Mouse (Mus musculus) hindbrain, embryonic 11.5 days (tissue): ENCODE data around the gene 5730507C01Rik. TPM values are rescaled to one million over a fixed set of nuclear protein-coding genes. Genes with fewer than 3 reads are reported as not detected.
A peak's percentile ranks its signal among the peaks of the same experiment; 100 is the strongest.
"Not testable (repeated sequence)": the region's sequence is repeated elsewhere in the genome, so short reads cannot be mapped to it uniquely, and the experiment has no call there.

Source experiments
- ATAC-seq: fragments of 200-750 bp; cut with Nextera tagmentation; 2 replicates; pipeline ENCODE4 v1.8.0; 2017; ENCODE audit warnings: mild to moderate bottlenecking, moderate TSS enrichment, moderate library complexity; ENCODE audit not compliant: low FRiP score
- DNase-seq: peaks from one replicate; pipeline ENCODE4 v3.0.0-alpha.2; 2015; ENCODE audit warnings: low spot score
- H3K27ac ChIP-seq: fragments of 300-500 bp; sonication (generic); 2 replicates; pipeline ENCODE4 v1.5.1; 2014; ENCODE audit warnings: mild to moderate bottlenecking, low read depth, low read length
- H3K27me3 ChIP-seq: fragments of 300-500 bp; sonication (generic); 2 replicates; pipeline ENCODE4 v1.6.1; 2014; ENCODE audit warnings: mild to moderate bottlenecking, low read length, moderate library complexity, mixed read lengths; ENCODE audit not compliant: control insufficient read depth, insufficient read depth
- H3K36me3 ChIP-seq: fragments of 300-500 bp; sonication (generic); 2 replicates; pipeline ENCODE4 v1.6.1; 2014; ENCODE audit warnings: mild to moderate bottlenecking, low read length, moderate library complexity, mixed read lengths; ENCODE audit not compliant: control insufficient read depth, insufficient read depth
- H3K4me1 ChIP-seq: fragments of 300-500 bp; sonication (generic); replicated peaks from 2 replicates; pipeline ENCODE4 v1.6.1; 2014; ENCODE audit warnings: low read length, mixed read lengths; ENCODE audit not compliant: control insufficient read depth, insufficient read depth
- H3K4me2 ChIP-seq: fragments of 300-500 bp; sonication (generic); replicated peaks from 2 replicates; pipeline ENCODE4 v1.6.1; 2014; ENCODE audit warnings: mild to moderate bottlenecking, low read depth, low read length
- H3K4me3 ChIP-seq: fragments of 300-500 bp; sonication (generic); 2 replicates; pipeline ENCODE4 v1.5.1; 2014; ENCODE audit warnings: low read depth, low read length
- H3K9ac ChIP-seq: fragments of 300-500 bp; sonication (generic); 2 replicates; pipeline ENCODE4 v1.6.1; 2014; ENCODE audit warnings: low read depth, low read length
- H3K9me3 ChIP-seq: fragments of 300-500 bp; sonication (generic); 2 replicates; pipeline ENCODE4 v1.6.1; 2016; ENCODE audit warnings: low read length; ENCODE audit not compliant: control insufficient read depth
- WGBS: fragments of 180-500 bp; shearing (Covaris S2); extraction: QIAGEN DNeasy Blood & Tissue Kit; methylation state at CpG from one replicate; pipeline ENCODE4 v1.1.7; 2014; 5-methylcytosine and 5-hydroxymethylcytosine counted together
- polyA plus RNA-seq: library from polyadenylated mRNA; unstranded; fragments of >200 nt; fragmentation: Nextera tagmentation; extraction: Ambion mirVana; gene quantifications from 2 replicates; pipeline ENCODE4 v1.2.1, GENCODE M21; 2014

Gene 5730507C01Rik
- 2.6 and 3.0 TPM in 2 replicates for polyA plus RNA-seq

GRCm38 (mm10) chr12:18514171-18514570, at the start of gene 5730507C01Rik:
Gene 5730507C01Rik, plus strand, starts transcription at chr12:18514510.
- Histone ChIP-seq H3K27ac (no peak within 1 kb of the TSS), H3K9me3 (no peaks in the 10 kb centered on the region; the same call in 1 of the 2 replicates), H3K4me3 (peak within 1 kb of the TSS; percentile 32), H3K27me3 (no peaks in the 10 kb centered on the region), H3K4me2 (peak within 1 kb of the TSS; percentile 35), H3K36me3 (no peaks in the 10 kb centered on the region), H3K9ac (no peak within 1 kb of the TSS), H3K4me1 (no peaks in the 10 kb centered on the region)
- ATAC-seq (peak; percentile 60; the same call in 1 of the 2 replicates), DNase-seq (peak; percentile 58)
- 6% methylated on average over 21 of the region's 36 CpGs for WGBS

DNA sequence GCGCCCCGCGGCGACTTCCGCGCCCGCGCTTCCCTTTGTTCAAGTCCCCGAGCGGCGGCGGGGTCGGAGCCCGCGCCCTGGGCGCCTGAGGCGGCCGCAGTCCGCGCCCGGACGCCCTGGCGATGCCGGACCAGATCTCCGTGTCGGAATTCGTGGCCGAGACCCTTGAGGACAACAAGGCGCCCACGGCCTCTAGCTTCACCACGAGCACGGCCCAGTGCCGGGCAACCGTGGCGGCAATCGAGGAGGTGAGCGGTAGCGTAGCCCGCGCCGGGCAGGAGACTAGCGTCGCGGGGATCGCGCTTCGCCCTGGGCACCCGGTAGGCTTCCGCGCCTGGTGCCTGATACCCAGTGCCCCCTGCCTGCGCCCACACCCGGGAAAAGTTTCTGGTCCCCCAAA, 306 bp downstream of the 5730507C01Rik start:
- H3K27ac ChIP-seq, H3K4me1 ChIP-seq, ATAC-seq, DNase-seq, H3K9ac ChIP-seq, H3K9me3 ChIP-seq, H3K27me3 ChIP-seq, H3K36me3 ChIP-seq: not testable (repeated sequence)
- Histone ChIP-seq H3K4me3 (peak overlapping the region; percentile 32), H3K4me2 (peak overlapping the region; percentile 35)
- WGBS = 2% methylated on average over 45 of the region's 52 CpGs

DNA sequence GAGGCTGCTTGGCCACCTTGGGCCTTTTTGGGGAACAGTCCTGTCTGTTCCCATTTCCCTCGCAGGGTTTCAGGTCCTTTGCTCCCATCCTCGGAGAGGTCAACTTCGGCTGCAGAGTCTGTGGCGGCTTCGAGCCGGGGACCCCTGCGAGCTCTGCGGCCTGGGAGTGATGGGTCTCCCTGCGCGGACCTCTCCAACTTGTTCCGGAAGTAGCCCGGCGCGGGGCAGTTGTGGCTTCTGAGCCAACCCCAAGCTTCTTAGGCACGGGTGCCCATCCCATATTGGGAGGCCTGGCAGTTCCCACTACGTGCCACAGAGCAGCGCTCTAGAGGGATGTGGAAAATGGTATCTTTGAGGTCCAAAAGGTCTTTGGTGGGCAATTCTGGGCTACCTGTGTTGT, 767 bp downstream of the 5730507C01Rik start:
- not testable (repeated sequence) for ATAC-seq, H3K9ac ChIP-seq, H3K27ac ChIP-seq, H3K27me3 ChIP-seq, H3K9me3 ChIP-seq, H3K4me1 ChIP-seq, H3K4me2 ChIP-seq, H3K36me3 ChIP-seq
- 22% methylated on average over 17 of the region's 17 CpGs for WGBS
- peak; percentile 5 for DNase-seq
- peak overlapping the region; percentile 32; the same call in 1 of the 2 replicates for H3K4me3 ChIP-seq
